Mouse (Mus musculus): ENCODE results near the gene Gm20547.
"Not testable (repeated sequence)": the region's sequence is repeated elsewhere in the genome, so short reads cannot be mapped to it uniquely, and the experiment has no call there.

Gm20547 gene

DNA sequence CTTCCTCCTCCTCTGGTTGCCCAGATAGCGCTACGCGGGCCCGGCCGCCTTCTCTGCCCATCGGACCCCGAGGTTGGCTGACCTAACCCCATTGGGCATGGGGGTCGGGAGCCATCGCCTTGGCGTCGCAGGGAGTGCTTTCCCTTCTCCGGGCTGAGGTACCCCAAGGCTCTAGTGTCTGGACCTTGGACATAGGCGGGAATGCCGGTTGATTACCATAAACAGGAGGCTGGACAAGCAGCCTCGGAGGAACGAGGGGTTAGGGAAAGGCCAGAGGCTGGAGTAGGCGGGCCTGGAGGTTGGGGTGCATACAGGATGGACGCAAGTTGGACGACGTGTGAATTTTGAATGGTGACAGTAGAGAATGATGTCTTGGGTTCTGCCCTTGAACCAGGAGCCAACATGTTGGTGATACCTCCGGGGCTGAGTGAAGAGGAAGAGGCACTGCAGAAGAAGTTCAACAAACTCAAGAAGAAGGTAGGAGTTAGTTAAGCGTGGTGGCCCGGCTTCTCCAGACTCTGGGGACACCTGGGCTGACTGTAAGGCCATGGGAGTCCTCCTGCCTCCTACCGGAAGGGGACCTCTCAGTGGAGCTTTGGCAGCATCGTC, 31.2 kb downstream of the Gm20547 start:
- DNase-seq = no peak

DNA sequence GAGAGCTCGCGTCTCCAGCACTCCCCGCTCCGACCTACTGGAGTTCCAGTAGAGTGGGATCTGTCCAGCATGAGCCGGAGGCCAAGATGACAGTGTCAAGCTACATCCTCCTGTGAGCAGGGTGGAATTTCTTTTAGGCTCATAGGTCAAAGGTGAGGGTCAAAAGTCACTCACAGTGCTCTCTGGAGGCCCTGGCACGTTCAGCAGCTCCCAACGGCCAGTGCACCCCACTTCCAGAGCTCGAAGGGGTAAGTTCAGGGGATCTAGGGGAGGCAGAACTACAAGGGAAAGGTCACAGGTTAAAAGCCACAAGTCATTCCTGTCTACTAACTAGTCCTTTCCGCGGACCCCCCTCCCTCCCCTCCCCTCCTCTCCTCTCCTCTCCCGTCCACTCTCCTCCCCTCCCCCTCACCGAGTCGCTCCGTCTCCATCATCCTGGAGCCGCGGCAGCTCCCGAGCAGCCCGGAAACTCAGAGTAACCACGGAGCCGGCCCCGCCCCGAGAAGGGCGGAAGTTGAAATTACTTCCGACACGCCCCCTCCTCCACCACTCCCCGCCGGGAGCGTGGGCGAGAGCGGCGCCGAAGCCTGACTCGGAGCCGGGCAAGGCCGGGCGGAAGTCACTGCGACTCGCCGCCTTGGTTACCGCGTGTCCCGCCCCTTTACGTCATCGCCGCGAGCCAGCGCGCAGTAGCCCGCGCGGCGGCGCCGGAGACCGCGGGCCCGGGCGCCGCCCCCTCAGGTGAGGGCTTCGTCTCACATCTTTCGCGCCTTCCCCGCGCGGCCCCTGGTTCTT, 31.9 kb downstream of the Gm20547 start, which contains the start of the genes Skiv2l and Nelfe:
Skiv2l (minus strand) TSS at position 489 of the 795 bp plus-strand sequence.
Nelfe (plus strand) TSS at position 670 of the 795 bp plus-strand sequence.
- DNase-seq = peak; percentile 96

DNA sequence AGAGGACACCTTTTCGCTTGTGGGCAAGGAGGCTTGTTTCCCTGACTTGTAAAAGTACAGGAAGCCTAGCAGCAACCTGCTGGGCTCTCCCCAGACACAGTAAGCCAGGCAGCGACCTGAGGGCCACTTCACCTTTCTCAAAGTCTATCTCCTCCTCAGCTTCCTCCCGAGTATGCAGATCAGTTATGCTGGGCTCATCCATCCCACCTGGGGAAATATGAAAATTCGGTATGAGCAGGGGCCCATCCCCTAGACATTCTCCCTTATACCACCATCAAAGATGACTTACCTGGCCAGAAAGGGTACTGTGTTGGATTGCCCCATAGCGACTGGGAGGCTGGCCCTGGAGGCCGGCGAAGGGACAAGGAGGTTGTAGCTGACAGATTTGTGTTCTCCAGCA, 34.2 kb downstream of the Gm20547 start:
- no peak for DNase-seq

DNA sequence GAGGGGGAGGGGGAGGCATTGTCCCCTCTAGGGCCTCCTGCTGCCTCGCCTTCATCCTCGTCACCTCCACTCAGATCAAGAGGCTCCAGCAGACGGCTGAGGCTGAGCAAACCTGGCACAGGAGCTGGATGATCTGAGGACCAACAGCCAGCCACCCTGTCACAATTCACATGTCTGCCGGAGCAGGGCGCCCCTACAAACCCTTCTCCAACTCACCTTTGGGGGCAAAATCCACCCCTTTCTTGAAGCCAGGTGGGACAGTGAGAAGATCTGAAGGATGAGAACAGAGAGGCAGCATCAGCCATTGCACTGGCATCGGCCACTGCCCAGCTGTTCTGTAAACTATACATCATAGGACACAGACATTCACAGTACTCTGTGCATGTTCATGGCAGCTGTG, 34.6 kb downstream of the Gm20547 start:
- DNase-seq = no peak

DNA sequence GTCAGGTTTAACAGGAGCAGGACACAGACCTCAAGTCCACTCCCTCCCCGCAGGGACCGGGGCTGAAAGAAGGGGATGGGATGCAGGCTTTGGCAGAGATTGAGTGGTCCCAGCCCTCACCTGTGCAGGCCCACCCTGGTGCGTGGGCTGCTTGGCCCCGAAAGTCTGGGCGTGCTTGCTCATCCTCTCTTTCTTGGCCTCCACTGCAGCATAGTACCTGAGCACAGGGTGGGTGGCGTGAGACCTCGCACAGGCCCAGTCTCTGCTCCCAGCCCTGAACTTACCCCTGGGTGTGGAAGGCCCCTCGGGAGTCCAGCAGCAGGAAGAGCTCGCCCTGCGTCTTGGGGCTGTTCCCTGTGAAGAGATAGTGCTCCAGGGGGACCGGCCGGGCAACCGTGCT, 37.0 kb downstream of the Gm20547 start:
- DNase-seq = no peak

DNA sequence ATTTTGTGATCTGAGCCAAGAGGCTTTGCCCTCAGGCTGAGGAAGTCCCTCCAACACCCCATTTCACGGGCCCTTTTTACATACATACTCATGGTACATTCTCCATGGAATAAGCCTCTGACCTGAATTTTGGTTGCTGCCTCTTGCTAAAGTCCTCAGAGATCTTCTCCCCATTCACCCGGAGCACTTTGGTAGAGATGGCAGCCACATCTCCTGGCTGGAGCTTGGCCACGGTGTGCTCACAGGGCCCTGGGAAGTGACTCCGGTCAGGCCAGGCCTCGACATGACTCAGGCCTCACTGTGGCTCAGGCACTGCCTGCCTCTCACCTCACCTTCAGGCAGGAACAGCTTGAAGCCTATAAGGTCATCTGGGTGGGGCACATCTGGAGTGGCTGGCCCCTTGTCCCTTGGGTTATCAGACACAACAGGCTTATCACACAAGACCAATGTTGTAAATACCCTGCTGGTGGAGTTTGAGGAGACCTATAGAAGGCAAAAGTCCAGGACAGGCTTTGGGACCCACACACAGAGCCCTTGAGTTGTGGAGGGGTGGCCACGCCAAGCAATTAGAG, 41.0 kb downstream of the Gm20547 start:
- no peak for DNase-seq

DNA sequence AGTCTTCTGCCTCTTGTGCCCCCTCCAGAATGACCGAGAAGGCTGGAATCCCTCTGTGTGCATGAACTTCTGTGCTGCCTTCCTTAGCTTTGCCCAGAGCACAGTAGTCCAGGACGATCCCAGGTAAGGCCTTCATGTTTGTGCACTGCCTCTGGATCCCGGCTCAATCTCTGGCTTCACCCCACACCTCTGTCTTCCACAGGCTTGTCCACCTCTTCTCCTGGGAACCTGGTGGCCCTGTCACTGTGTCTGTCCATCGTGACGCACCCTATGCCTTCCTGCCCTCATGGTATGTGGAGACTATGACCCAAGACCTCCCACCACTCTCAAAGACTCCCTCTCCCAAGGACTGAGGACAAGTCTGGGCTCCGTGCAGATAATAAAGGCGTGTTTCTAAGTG, 43.1 kb downstream of the Gm20547 start:
- no peak for DNase-seq

DNA sequence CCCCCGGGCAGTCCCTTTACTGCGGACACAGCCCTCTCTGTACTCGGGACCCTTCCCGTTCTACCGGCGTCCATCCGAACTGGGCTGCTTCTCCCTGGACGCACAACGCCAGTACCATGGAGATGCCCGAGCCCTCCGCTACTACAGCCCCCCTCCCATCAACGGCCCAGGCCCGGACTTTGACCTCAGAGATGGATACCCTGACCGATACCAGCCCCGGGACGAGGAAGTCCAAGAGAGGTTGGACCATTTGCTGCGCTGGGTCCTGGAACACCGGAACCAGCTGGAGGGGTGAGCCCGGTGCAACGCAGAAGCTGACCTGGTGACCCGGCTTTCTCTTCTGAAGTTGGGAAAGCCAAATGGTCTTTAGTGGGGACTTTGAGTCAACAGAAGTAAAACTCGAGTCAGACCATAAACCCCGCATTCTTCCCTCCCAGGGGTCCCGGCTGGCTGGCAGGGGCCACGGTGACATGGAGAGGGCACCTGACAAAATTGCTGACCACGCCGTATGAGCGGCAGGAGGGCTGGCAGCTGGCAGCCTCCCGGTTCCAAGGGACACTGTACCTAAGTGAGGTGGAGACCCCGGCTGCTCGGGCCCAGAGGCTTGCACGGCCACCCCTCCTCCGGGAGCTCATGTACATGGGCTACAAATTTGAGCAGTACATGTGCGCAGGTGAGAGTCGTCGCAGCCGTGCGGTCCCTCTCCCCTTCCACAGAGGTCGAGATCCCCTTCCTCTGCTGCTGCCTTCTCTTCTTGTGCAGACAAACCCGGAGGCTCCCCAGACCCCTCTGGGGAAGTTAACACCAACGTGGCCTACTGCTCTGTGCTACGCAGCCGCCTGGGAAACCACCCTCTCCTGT, 44.1 kb downstream of the Gm20547 start:
- DNase-seq = peak; percentile 41

DNA sequence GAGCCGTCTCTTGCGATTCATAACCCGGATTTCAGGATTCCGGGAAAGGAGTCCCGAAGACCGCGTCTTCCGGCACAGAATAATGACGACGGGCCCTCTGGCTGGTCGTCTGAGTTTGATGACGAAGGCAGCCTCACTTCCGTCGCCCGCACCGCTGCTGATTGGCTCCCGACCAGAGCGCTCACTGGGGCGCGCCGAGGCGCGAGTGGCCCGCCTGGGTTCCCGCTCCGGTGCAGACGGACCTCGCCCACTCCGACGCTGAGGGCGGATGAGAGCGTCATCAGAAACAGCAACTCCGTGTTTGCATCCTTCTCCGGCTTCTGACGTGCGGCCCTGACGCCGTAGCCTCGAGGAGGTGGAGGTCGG, 45.0 kb downstream of the Gm20547 start, which contains the start of the genes Stk19 and Dxo:
Stk19 (minus strand) TSS at position 90 of the 366 bp plus-strand sequence.
Dxo (plus strand) TSS at position 164 of the 366 bp plus-strand sequence.
- peak; percentile 95 for DNase-seq

DNA sequence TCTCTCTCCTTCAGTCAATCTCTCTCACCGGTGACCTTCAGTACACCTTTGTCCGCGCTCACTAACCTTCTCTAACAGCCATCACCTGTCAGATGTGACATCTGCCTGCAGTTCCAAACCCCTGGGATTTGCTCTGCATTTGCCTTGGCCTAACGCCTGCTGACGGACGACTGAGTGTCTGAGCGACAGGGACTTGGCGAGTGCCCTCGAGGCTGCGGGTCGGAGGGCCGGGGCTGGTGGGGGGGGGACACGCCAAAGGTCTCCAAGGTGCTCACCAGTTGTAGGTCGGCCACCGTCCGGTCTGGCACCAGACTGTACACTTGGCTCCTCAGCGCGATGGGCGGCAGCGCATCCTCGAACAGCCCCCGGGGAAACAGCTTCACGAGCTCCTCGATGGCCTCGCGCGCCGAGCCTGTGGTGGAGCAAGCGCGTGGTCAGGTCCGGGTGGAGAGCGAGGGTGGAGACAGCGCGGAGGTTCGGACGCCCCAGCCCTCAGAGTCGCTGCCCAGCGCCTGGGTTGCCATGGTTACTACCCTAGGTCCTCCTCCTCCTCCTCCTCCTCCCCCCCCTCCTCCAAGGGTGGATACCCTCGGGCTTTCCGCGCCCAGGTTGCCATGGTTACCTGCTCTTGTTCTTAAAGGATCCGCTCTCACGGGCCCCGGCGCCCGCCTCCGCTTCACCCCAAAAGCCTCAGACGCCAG, 45.5 kb downstream of the Gm20547 start:
- DNase-seq = no peak

DNA sequence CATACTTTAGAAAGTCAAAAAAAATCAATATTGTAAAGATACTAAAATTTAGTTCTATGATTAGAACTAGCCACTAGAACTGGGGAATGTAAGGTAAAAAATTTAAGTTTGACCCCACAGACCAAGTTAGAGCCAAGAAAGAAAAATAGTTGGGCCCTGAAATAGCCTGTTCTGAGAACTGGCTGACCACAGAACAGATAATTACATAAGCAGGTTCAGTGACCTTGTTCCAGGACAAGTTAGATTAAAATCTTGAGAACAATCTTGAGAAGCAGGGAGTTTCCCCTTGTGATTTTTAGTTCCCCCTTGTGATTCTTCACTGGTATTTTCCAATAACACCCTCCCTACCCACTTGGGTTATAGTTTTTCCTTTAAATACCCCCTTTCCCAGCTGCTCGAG, 51.1 kb downstream of the Gm20547 start:
- not testable (repeated sequence) for DNase-seq

DNA sequence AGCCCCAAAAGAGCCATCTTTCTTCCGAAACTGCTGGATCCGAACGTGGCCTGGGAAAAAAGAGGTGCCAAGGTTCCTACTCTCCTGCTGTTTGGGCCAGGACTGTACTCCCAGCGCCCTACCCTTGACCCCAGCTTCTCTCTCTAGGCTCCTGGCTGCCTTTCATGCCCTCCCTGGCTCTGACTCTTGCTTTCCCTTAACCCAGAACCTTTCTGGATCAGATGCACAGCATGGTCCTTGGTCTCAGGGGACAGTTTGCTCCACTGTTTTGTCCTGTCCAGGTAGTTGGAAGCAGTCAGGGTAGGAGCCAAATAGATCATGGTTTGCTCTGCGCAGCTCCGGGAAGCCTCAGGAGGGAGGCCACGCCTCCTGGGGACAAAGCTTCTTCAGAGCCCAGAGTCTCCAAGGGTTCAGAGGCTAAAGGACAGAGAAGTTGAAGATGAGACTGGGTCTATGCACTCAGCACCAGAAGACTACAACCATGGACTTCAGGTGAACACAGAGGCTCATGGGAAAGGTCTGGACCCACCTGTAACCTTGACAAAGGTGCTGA, 66.9 kb downstream of the Gm20547 start:
- no peak for DNase-seq

DNA sequence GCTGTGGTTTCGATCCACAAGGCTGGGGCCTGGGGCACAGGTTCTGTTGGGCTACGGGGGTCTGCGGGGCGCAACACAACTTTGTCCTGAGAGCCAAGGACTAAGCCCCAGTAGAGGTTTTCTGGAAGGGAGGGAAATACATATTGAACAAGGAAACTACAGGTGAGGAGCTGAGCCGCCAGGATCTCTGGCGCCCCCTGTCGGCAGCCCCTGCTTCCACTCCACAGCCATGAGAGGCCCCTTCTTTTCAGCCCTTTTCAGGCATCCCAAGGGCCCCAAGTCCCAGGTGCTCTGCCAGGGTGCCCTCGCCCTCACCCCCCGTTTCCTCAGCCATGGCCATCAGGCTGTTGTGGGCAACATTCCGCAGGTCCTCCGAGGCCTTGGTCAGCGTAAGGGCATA, 68.1 kb downstream of the Gm20547 start:
- not testable (repeated sequence) for DNase-seq

DNA sequence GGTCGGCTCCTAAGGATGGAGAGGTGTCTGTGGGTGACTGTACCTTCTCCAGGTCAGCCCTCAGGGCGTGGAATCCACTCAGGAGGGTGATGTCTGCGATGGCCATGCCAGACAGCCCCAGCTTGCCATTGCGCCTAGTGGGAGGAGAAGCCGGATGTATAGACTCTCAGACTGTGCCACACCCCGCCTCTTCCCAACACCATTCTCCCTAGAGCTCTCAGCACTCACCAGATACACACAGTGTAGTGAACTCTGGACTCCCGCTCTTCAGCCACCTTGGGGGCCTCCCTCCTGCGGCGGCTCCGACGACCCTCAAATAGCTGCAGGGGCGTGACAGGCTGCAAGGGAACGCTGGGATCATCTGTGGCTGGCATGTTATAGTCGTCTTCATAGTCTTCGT, 70.6 kb downstream of the Gm20547 start:
- no peak for DNase-seq

DNA sequence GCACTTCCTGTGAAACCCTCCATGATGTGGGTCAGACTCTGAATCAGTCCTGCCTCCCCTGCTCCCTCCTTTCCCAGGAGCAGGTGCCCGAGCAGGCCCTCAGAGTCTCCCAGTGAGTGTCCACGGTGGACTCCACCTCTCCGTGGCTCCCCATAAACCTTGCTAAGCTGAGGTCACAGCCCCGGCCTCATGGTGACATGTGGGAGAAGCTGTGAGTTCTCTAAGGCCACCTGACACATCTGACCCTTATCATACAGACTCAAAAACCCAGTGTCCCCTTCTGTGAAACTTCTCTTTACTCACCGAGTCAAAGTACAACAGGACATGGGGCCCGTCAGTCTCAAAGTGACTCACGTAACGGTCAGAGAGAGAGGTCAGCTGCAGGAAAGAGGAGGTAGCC, 71.0 kb downstream of the Gm20547 start:
- DNase-seq = not testable (repeated sequence)

DNA sequence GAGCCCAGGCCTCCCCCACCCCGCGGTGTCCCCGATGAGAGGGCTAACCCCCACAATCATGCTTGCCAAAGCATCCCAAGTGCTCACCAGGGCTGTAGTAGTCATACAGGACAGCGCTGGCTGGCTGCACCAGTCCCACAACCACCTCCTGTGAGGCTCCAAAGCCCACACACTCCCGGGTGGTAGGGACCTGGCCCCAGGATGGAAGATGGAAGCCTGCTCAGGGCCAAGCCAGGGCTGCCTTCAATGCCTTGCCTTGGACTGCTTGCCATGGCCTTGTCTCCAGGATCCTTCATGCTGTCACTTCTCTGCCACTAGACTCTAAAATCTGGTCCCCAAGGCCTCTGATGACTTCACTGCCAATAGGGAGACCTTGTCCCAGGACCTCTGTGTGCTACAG, 71.4 kb downstream of the Gm20547 start:
- DNase-seq = not testable (repeated sequence)

DNA sequence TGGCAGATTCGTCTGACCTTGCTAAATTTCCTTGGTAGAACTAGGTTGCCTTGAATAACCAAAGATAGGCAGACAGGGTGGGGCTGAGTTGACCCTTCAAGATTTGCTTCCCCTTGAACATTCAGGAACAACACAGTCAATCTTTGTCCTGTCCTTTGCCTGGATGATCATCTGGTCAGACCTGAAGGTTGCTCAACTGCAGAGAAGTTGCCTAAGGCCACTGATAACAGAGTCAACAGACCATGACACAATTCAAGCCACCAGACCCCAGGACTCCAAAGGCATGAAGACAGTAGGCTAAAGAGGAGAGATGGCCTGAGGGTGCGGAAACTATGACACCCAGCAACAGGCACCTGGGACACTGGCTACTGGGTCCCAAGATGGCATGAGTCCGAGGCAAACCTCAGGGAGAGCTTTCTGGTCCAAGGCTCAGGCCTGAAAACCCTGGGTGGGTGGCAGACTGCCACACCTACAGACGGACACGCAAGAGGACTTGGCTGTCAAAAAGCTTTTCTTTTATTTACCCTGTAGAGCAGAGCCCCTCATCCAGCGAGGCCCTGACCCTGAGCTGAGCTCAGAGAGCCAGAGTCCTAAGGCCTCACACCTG, 73.1 kb downstream of the Gm20547 start:
- no peak for DNase-seq

DNA sequence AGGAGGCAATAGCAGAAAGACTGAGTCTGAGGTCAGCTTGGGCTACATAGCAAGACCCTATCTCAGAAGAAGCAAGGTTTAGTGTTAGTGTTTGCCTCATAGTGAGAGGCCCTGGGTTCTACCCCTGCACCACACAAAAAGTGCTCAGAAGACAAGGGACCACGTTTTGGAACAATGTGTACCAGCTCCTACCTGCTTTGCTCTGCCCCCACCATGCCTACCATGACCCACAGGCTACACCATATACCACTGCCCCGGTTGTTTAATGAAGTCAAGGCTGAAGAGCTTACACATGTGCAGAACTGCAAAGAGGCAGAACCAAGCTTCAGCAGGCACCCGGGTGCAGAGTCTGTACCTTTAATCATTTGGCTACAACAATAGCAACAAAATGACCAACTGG, 74.7 kb downstream of the Gm20547 start:
- DNase-seq = no peak

Data from kidney, adult 11 months (tissue).